Mouse (Mus musculus) testis, adult 10 weeks (tissue): ENCODE results near the gene Cul4b. TPM values are rescaled to one million over a fixed set of nuclear protein-coding genes. Genes with fewer than 3 reads are reported as not detected.

Source experiments
- polyA plus RNA-seq: library from polyadenylated mRNA; stranded (reverse); fragments of 350-450 nt; fragmentation: Illumina TruSeq; extraction: RNeasy Lipid Tissue Mini Kit (QIAGEN cat#74804); gene quantifications from one replicate; pipeline ENCODE4 v1.2.3, GENCODE M21; 2014; ENCODE audit warnings: low read depth, low replicate concordance

Gene Cul4b
- 202 TPM for polyA plus RNA-seq

DNA sequence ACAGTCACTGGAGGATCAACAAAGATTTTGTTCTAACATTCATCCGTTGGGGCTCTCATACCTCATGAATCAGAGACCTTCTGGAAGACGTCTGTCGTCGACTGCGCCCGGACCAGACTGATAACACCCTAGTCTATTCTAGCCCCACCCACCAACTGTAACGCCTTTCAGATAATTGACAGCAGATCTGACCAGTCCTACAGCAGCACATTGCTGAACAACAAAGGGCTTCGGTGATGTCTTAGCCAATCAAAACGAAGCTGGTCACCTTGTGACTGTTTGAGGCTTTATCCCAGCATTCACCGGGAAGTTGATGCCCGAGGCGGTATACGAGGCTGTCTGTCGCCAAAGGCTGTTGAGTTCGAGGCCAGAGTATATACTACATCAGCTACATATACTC lies at the start of gene Cul4b:
TSS of gene Cul4b (minus strand) at position 119 of the 400 bp plus-strand sequence.

DNA sequence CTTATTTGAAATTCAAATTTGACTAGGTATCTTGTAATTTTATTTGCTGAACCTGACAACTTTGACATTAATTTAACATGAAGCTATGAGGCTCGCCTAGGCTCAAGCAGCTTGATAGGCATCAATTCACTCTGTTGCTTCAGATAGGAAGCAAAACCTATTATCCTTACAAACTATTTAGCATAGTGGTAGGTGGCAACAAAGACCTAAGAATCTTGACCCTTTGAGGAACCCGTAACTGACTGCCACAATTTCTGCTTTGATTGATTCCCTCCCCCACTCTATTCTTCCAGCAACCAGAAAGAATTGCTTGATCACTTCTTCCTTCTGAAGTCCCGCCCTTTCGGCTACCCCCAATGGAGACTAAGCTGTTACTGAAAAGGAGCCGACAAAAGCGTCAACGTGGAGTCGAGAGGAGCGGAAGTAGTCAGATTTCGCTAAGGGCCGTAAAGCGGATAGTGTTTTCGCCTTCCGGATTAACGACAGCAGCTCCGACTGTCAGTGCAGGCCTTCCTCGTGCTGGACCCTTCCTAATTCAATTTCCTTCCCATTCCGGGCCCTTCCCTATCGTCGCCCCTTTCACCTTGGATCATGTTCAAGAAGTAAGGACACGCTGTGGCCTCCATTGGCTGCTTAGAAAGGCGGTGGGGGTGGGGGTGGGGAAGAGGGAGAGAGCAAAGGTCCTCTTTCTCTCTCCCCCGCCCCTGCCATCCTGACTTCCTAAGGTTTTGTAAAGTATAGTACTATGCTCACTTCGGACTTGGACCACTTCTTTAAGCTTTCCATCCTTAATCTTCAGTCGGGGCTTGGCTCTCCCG lies 24.4 kb upstream of the Cul4b start, which contains the start of gene Mcts1:
TSS of gene Mcts1 (plus strand) at position 402 of the 818 bp plus-strand sequence.

Other genes starting within 250 kb of the Cul4b start
- 109 TPM for gene Lamp2, start 119.7 kb downstream of the Cul4b start, polyA plus RNA-seq
- 19.2 TPM for gene Mcts1, start 24.4 kb upstream of the Cul4b start, polyA plus RNA-seq
- 9.4 TPM for gene C1galt1c1, start 58.9 kb upstream of the Cul4b start, polyA plus RNA-seq
- gene 6030498E09Rik, start 196.5 kb upstream of the Cul4b start, polyA plus RNA-seq = 0.87 TPM